Mouse (Mus musculus) lung, embryonic 16.5 days (tissue): ENCODE data around the gene Krtap9-3. TPM values are rescaled to one million over a fixed set of nuclear protein-coding genes. Genes with fewer than 3 reads are reported as not detected.
"Not testable (repeated sequence)": the region's sequence is repeated elsewhere in the genome, so short reads cannot be mapped to it uniquely, and the experiment has no call there.

Source experiments
- ATAC-seq: fragments of 200-750 bp; cut with Nextera tagmentation; 2 replicates; pipeline ENCODE4 v1.8.0; 2017; ENCODE audit warnings: low read depth, mild to moderate bottlenecking, moderate library complexity
- H3K27ac ChIP-seq: fragments of 300-500 bp; sonication (generic); 2 replicates; pipeline ENCODE4 v1.5.1; 2014; ENCODE audit warnings: mild to moderate bottlenecking, control low read depth, low read length
- H3K27me3 ChIP-seq: fragments of 300-500 bp; sonication (generic); 2 replicates; pipeline ENCODE4 v1.6.1; 2014; ENCODE audit warnings: low read depth, low read length, mixed read lengths; ENCODE audit not compliant: control insufficient read depth, insufficient read depth
- H3K36me3 ChIP-seq: fragments of 300-500 bp; sonication (generic); 2 replicates; pipeline ENCODE4 v1.6.1; 2014; ENCODE audit warnings: low read length; ENCODE audit not compliant: control insufficient read depth, insufficient read depth
- H3K4me1 ChIP-seq: fragments of 300-500 bp; sonication (generic); replicated peaks from 2 replicates; pipeline ENCODE4 v1.6.1; 2014; ENCODE audit warnings: low read length, mixed read lengths; ENCODE audit not compliant: control insufficient read depth, insufficient read depth
- H3K4me2 ChIP-seq: fragments of 300-500 bp; sonication (generic); 2 replicates; pipeline ENCODE4 v1.6.1; 2014; ENCODE audit warnings: low read depth, low read length, control low read depth
- H3K4me3 ChIP-seq: fragments of 300-500 bp; sonication (generic); 2 replicates; pipeline ENCODE4 v1.5.1; 2014; ENCODE audit warnings: mild to moderate bottlenecking, low read length, control low read depth
- H3K9ac ChIP-seq: fragments of 300-500 bp; sonication (generic); 2 replicates; pipeline ENCODE4 v1.6.1; 2014; ENCODE audit warnings: low read length, control low read depth
- H3K9me3 ChIP-seq: fragments of 300-500 bp; sonication (generic); 2 replicates; pipeline ENCODE4 v1.6.1; 2016; ENCODE audit warnings: low read length; ENCODE audit not compliant: control insufficient read depth
- WGBS: fragments of 180-500 bp; shearing (Covaris S2); extraction: QIAGEN DNeasy Blood & Tissue Kit; methylation state at CpG from one replicate; pipeline ENCODE4 v1.1.7; 2014; 5-methylcytosine and 5-hydroxymethylcytosine counted together
- polyA plus RNA-seq: library from polyadenylated mRNA; unstranded; fragments of >200 nt; fragmentation: Nextera tagmentation; extraction: Ambion mirVana; gene quantifications from 2 replicates; pipeline ENCODE4 v1.2.1, GENCODE M21; 2015

The Krtap9-3 gene
- not detected in 2 replicates for polyA plus RNA-seq

GRCm38 (mm10) chr11:99597742-99598141 lies at the start of gene Krtap9-3:
Gene Krtap9-3, minus strand, starts transcription at chr11:99598105.
- H3K27me3 ChIP-seq, H3K4me3 ChIP-seq, H3K9ac ChIP-seq, ATAC-seq, H3K9me3 ChIP-seq, H3K27ac ChIP-seq, H3K36me3 ChIP-seq, H3K4me2 ChIP-seq, H3K4me1 ChIP-seq: not testable (repeated sequence)
- WGBS, result 58% methylated on average over 6 of the region's 6 CpGs

- Histone ChIP-seq H3K4me2 (no peak overlapping the region), H3K27me3 (no peaks in the 10 kb centered on the region), H3K36me3 (no peaks in the 10 kb centered on the region), H3K9me3 (no peaks in the 10 kb centered on the region), H3K9ac (no peak overlapping the region), H3K4me1 (no peaks in the 10 kb centered on the region), H3K27ac (no peak overlapping the region), H3K4me3 (no peak overlapping the region)
- ATAC-seq, result no peak
- 82% methylated on average over 15 of the region's 15 CpGs for WGBS
These were observed 48.5 kb upstream of the Krtap9-3 start for GRCm38 (mm10) chr11:99646444-99646843.

- Histone ChIP-seq H3K36me3 (no peaks in the 10 kb centered on the region), H3K27ac (no peak overlapping the region), H3K4me3 (no peak overlapping the region), H3K4me2 (no peak overlapping the region), H3K9me3 (no peaks in the 10 kb centered on the region), H3K4me1 (no peaks in the 10 kb centered on the region), H3K9ac (no peak overlapping the region), H3K27me3 (no peaks in the 10 kb centered on the region)
- 72% methylated on average over 3 of the region's 3 CpGs for WGBS
- no peak for ATAC-seq
These were observed 46.4 kb upstream of the Krtap9-3 start for GRCm38 (mm10) chr11:99644351-99644750.

- 83% methylated on average over 9 of the region's 9 CpGs for WGBS
- ATAC-seq, H3K4me1 ChIP-seq, H3K4me2 ChIP-seq, H3K9ac ChIP-seq, H3K27ac ChIP-seq, H3K9me3 ChIP-seq, H3K4me3 ChIP-seq, H3K27me3 ChIP-seq, H3K36me3 ChIP-seq: not testable (repeated sequence)
These were observed 45.8 kb upstream of the Krtap9-3 start, which contains the start of gene Krtap4-7 for GRCm38 (mm10) chr11:99643635-99644139. Gene Krtap4-7, minus strand, starts transcription at chr11:99644089.

- Histone ChIP-seq H3K9ac (no peak overlapping the region), H3K27ac (no peak overlapping the region), H3K27me3 (no peaks in the 10 kb centered on the region), H3K36me3 (no peaks in the 10 kb centered on the region), H3K4me2 (no peak overlapping the region), H3K9me3 (no peaks in the 10 kb centered on the region), H3K4me3 (no peak overlapping the region), H3K4me1 (no peaks in the 10 kb centered on the region)
- no peak for ATAC-seq
- 23% methylated on average over 1 of the region's 1 CpGs for WGBS
These were observed 43.0 kb upstream of the Krtap9-3 start for GRCm38 (mm10) chr11:99640926-99641325.

- H3K27me3 ChIP-seq, result no peaks in the 10 kb centered on the region
These were observed 39.2 kb upstream of the Krtap9-3 start for GRCm38 (mm10) chr11:99637086-99637485.

GRCm38 (mm10) chr11:99634653-99635134 lies 36.8 kb upstream of the Krtap9-3 start, which contains the start of gene Krtap4-2:
Gene Krtap4-2, minus strand, starts transcription at chr11:99635084.
- H3K36me3 ChIP-seq, result no peaks in the 10 kb centered on the region
- no peaks in the 10 kb centered on the region for H3K4me1 ChIP-seq
- H3K4me3 ChIP-seq, result no peak within 1 kb of the TSS
- no peak within 1 kb of the TSS for H3K27ac ChIP-seq
- WGBS, result 40% methylated on average over 5 of the region's 8 CpGs
- H3K9me3 ChIP-seq, result no peaks in the 10 kb centered on the region
- H3K27me3 ChIP-seq, result no peaks in the 10 kb centered on the region
- no peak within 1 kb of the TSS for H3K4me2 ChIP-seq
- ATAC-seq, result no peak
- H3K9ac ChIP-seq, result no peak within 1 kb of the TSS

More at GRCm38 (mm10) chr11:99637086-99637485, 39.2 kb upstream of the Krtap9-3 start:
- no peak overlapping the region for H3K4me2 ChIP-seq
- 52% methylated on average over 1 of the region's 1 CpGs for WGBS
- H3K9me3 ChIP-seq, result no peaks in the 10 kb centered on the region
- no peak for ATAC-seq
- H3K36me3 ChIP-seq, result no peaks in the 10 kb centered on the region
- H3K27ac ChIP-seq, result no peak overlapping the region
- H3K4me3 ChIP-seq, result no peak overlapping the region
- H3K4me1 ChIP-seq, result no peaks in the 10 kb centered on the region
- no peak overlapping the region for H3K9ac ChIP-seq

GRCm38 (mm10) chr11:99633293-99633692 lies 35.4 kb upstream of the Krtap9-3 start:
- Histone ChIP-seq H3K9ac (no peak overlapping the region), H3K4me1 (no peaks in the 10 kb centered on the region), H3K36me3 (no peaks in the 10 kb centered on the region), H3K27ac (no peak overlapping the region), H3K4me3 (no peak overlapping the region), H3K4me2 (no peak overlapping the region), H3K9me3 (no peaks in the 10 kb centered on the region), H3K27me3 (no peaks in the 10 kb centered on the region)
- WGBS, result 67% methylated on average over 2 of the region's 2 CpGs
- no peak for ATAC-seq

GRCm38 (mm10) chr11:99630890-99631289 lies 33.0 kb upstream of the Krtap9-3 start:
- Histone ChIP-seq H3K4me3 (no peak overlapping the region), H3K4me1 (no peaks in the 10 kb centered on the region), H3K27me3 (no peaks in the 10 kb centered on the region), H3K9me3 (no peaks in the 10 kb centered on the region), H3K9ac (no peak overlapping the region), H3K27ac (no peak overlapping the region), H3K4me2 (no peak overlapping the region), H3K36me3 (no peaks in the 10 kb centered on the region)
- no peak for ATAC-seq
- 45% methylated on average over 3 of the region's 3 CpGs for WGBS
